24 mouse cellular contexts compared by ENCODE assay signal in genomic region chr10:95535399-95536221, GRCm38 (mm10). TPM values are rescaled to one million over a fixed set of nuclear protein-coding genes. Genes with fewer than 3 reads are reported as not detected.
DNase-seq lines count a peak whose midpoint lies in the region; ATAC-seq and TF ChIP-seq lines count a peak whose summit lies in the region.
"Had no signal": no experiment of that assay in that cellular context is flagged by ENCODE, and none has a peak within 500 bp of the region (broad histone marks: within the 10 kb centered on the region; RNA-seq: fewer than 3 reads in every experiment).

No protein-coding gene starts in this region.

- H3K27me3 ChIP-seq in heart, embryonic 16.5 days (ENCODE audit: control insufficient read depth, insufficient read depth, low read length): no peaks in the 10 kb centered on the region
- no peaks in the 10 kb centered on the region for H3K27me3 ChIP-seq in heart, embryonic 12.5 days (replicated peaks)
- no peaks in the 10 kb centered on the region for H3K27me3 ChIP-seq in midbrain, embryonic 11.5 days (ENCODE audit: control insufficient read depth, insufficient read depth, low read length)
- no peaks in the 10 kb centered on the region for H3K27me3 ChIP-seq in midbrain, embryonic 15.5 days (replicated peaks)
- no peaks in the 10 kb centered on the region for H3K27me3 ChIP-seq in stomach, postnatal 0 days (ENCODE audit: control insufficient read depth, insufficient read depth, low read length)
- H3K27me3 ChIP-seq: CH12.LX; hindbrain, embryonic 13.5 days; limb, embryonic 13.5 days; liver, embryonic 13.5 days; megakaryocyte, embryonic 14.5 days; neural tube, embryonic 15.5 days had no signal

- WGBS in heart, embryonic 16.5 days: 79% methylated on average over 7 of the region's 8 CpGs
- 80% methylated on average over 8 of the region's 8 CpGs for WGBS in heart, embryonic 12.5 days
- WGBS in midbrain, embryonic 11.5 days: 92% methylated on average over 8 of the region's 8 CpGs
- WGBS in midbrain, embryonic 15.5 days: 95% methylated on average over 8 of the region's 8 CpGs
- WGBS in stomach, postnatal 0 days: 88% methylated on average over 8 of the region's 8 CpGs

- no peak overlapping the region for H3K4me3 ChIP-seq in heart, embryonic 16.5 days (ENCODE audit: low read length)
- H3K4me3 ChIP-seq in heart, embryonic 12.5 days: no peak overlapping the region
- no peak overlapping the region for H3K4me3 ChIP-seq in midbrain, embryonic 11.5 days (ENCODE audit: low read depth, low read length)
- H3K4me3 ChIP-seq in midbrain, embryonic 15.5 days: no peak overlapping the region
- H3K4me3 ChIP-seq in bone marrow macrophage, adult 2 months (ENCODE audit: insufficient read depth, low read length): no peak overlapping the region
- H3K4me3 ChIP-seq in stomach, postnatal 0 days (ENCODE audit: low read depth, low read length): no peak overlapping the region
- H3K4me3 ChIP-seq: forebrain, embryonic 10.5 days; hindbrain, embryonic 13.5 days; limb, embryonic 13.5 days; liver, embryonic 13.5 days; megakaryocyte, embryonic 14.5 days; neural tube, embryonic 15.5 days had no signal

- no peak for TF ChIP-seq EP300 in stomach, postnatal 0 days (optimal IDR thresholded peaks at IDR 0.05)

- DNase-seq in midbrain, embryonic 11.5 days (ENCODE audit: low spot score, missing footprints): peak; percentile 83
- no peak for DNase-seq in stomach, postnatal 0 days (ENCODE audit: low spot score)
- no peak for DNase-seq in cerebellum, postnatal 14 days
- DNase-seq: adrenal gland, postnatal 25 days; B cell, adult 2 months; cerebellum, adult 9-10 months; gastrocnemius, postnatal 14 days; heart, postnatal 10 days; liver, embryonic 13.5 days; lung, embryonic 14.5 days; right cerebral cortex, adult 18-20 months; thymus, adult 2 months; thymus, postnatal 4 days had no signal

- no peaks in the 10 kb centered on the region for H3K36me3 ChIP-seq in heart, embryonic 16.5 days (ENCODE audit: control insufficient read depth, insufficient read depth)
- no peaks in the 10 kb centered on the region for H3K36me3 ChIP-seq in heart, embryonic 12.5 days
- H3K36me3 ChIP-seq in midbrain, embryonic 11.5 days (ENCODE audit: control insufficient read depth, insufficient read depth, low read length): no peaks in the 10 kb centered on the region
- H3K36me3 ChIP-seq in midbrain, embryonic 15.5 days (replicated peaks): no peaks in the 10 kb centered on the region
- no peaks in the 10 kb centered on the region for H3K36me3 ChIP-seq in stomach, postnatal 0 days (ENCODE audit: control insufficient read depth, insufficient read depth, low read length)
- H3K36me3 ChIP-seq: hindbrain, embryonic 13.5 days; limb, embryonic 13.5 days; liver, embryonic 13.5 days; neural tube, embryonic 15.5 days had no signal

- peaks cover 42% of the 10 kb centered on the region for H3K4me1 ChIP-seq in heart, embryonic 16.5 days (ENCODE audit: control insufficient read depth, insufficient read depth, low read length)
- peaks cover 53% of the 10 kb centered on the region for H3K4me1 ChIP-seq in heart, embryonic 12.5 days (replicated peaks)
- H3K4me1 ChIP-seq in midbrain, embryonic 11.5 days (ENCODE audit: control insufficient read depth, insufficient read depth, low read length): no peaks in the 10 kb centered on the region
- H3K4me1 ChIP-seq in midbrain, embryonic 15.5 days: peaks cover under 1% of the 10 kb centered on the region; the same call in 1 of the 2 replicates
- peaks cover 27% of the 10 kb centered on the region for H3K4me1 ChIP-seq in bone marrow macrophage, adult 2 months (ENCODE audit: control insufficient read depth, insufficient read depth, low read length)
- no peaks in the 10 kb centered on the region for H3K4me1 ChIP-seq in stomach, postnatal 0 days (replicated peaks; ENCODE audit: control insufficient read depth, insufficient read depth)

- no peak overlapping the region for H3K9ac ChIP-seq in heart, embryonic 16.5 days (ENCODE audit: low read length)
- H3K9ac ChIP-seq in heart, embryonic 12.5 days: no peak overlapping the region
- no peak overlapping the region for H3K9ac ChIP-seq in midbrain, embryonic 11.5 days (ENCODE audit: low read length)
- H3K9ac ChIP-seq in midbrain, embryonic 15.5 days: no peak overlapping the region
- H3K9ac ChIP-seq in stomach, postnatal 0 days (ENCODE audit: low read length): no peak overlapping the region
- H3K9ac ChIP-seq: hindbrain, embryonic 13.5 days; limb, embryonic 13.5 days; liver, embryonic 13.5 days; lung, embryonic 14.5 days; neural tube, embryonic 15.5 days had no signal

- no peak for TF ChIP-seq POLR2A in bone marrow macrophage, adult 2 months (IDR thresholded peaks at IDR 0.05; ENCODE audit: borderline replicate concordance, low read depth, low read length)

- peak; percentile 13; the same call in 1 of the 2 replicates for TF ChIP-seq CTCF in bone marrow macrophage, adult 2 months (IDR thresholded peaks at IDR 0.05; ENCODE audit: low read depth, low read length)
- peak; percentile 13; the same call in 1 of the 2 replicates for TF ChIP-seq CTCF in stomach, postnatal 0 days (IDR thresholded peaks at IDR 0.05; ENCODE audit: low read depth)

- H3K27ac ChIP-seq in heart, embryonic 16.5 days (ENCODE audit: low read length): peak overlapping the region; percentile 48; the same call in 1 of the 2 replicates
- H3K27ac ChIP-seq in heart, embryonic 12.5 days (ENCODE audit: poor library complexity, severe bottlenecking): no peak overlapping the region
- H3K27ac ChIP-seq in midbrain, embryonic 11.5 days (ENCODE audit: low read depth, low read length): no peak overlapping the region
- no peak overlapping the region for H3K27ac ChIP-seq in midbrain, embryonic 15.5 days
- H3K27ac ChIP-seq in bone marrow macrophage, adult 2 months (ENCODE audit: insufficient read depth, low read depth, low read length): no peak overlapping the region
- no peak overlapping the region for H3K27ac ChIP-seq in stomach, postnatal 0 days (replicated peaks)
- H3K27ac ChIP-seq: forebrain, embryonic 10.5 days; hindbrain, embryonic 13.5 days; limb, embryonic 13.5 days; liver, embryonic 13.5 days; neural tube, embryonic 15.5 days had no signal

- H3K4me2 ChIP-seq in heart, embryonic 16.5 days (ENCODE audit: low read depth, low read length): no peak overlapping the region
- no peak overlapping the region for H3K4me2 ChIP-seq in heart, embryonic 12.5 days
- H3K4me2 ChIP-seq in midbrain, embryonic 11.5 days: no peak overlapping the region
- no peak overlapping the region for H3K4me2 ChIP-seq in midbrain, embryonic 15.5 days
- H3K4me2 ChIP-seq in stomach, postnatal 0 days (replicated peaks; ENCODE audit: low read depth): no peak overlapping the region
- H3K4me2 ChIP-seq: hindbrain, embryonic 13.5 days; limb, embryonic 13.5 days; liver, embryonic 13.5 days; lung, embryonic 14.5 days; neural tube, embryonic 15.5 days had no signal

- H3K9me3 ChIP-seq in heart, embryonic 16.5 days (replicated peaks; ENCODE audit: control insufficient read depth, low read length): no peaks in the 10 kb centered on the region
- H3K9me3 ChIP-seq in heart, embryonic 12.5 days (replicated peaks): no peaks in the 10 kb centered on the region
- H3K9me3 ChIP-seq in midbrain, embryonic 11.5 days (ENCODE audit: control insufficient read depth, low read length): no peaks in the 10 kb centered on the region
- no peaks in the 10 kb centered on the region for H3K9me3 ChIP-seq in midbrain, embryonic 15.5 days
- no peaks in the 10 kb centered on the region for H3K9me3 ChIP-seq in stomach, postnatal 0 days (ENCODE audit: control insufficient read depth, low read length)
- H3K9me3 ChIP-seq: forebrain, embryonic 10.5 days; hindbrain, embryonic 13.5 days; limb, embryonic 13.5 days; liver, embryonic 13.5 days; megakaryocyte, embryonic 14.5 days; neural tube, embryonic 15.5 days had no signal

- no peak for ATAC-seq in heart, embryonic 16.5 days (replicated peaks; ENCODE audit: extremely low read depth, insufficient read depth, low FRiP score)
- ATAC-seq in heart, embryonic 12.5 days (ENCODE audit: insufficient number of reproducible peaks, low FRiP score): no peak
- ATAC-seq in midbrain, embryonic 11.5 days (ENCODE audit: low FRiP score): no peak
- no peak for ATAC-seq in midbrain, embryonic 15.5 days (replicated peaks)
- ATAC-seq in stomach, postnatal 0 days (ENCODE audit: low FRiP score, low TSS enrichment): no peak
- ATAC-seq: forebrain, embryonic 16.5 days had no signal

RNA-seq across cellular contexts. Expression of gene Ube2n, which starts 20.7 kb away (rescaled TPM):
- polyA plus RNA-seq in heart, embryonic 16.5 days (2015; fragmentation: Nextera tagmentation; extraction: Ambion mirVana): 246 and 253 TPM in 2 replicates
- polyA plus RNA-seq in heart, embryonic 12.5 days (2016; fragmentation: Nextera tagmentation; extraction: Ambion mirVana): 266 and 274 TPM in 2 replicates
- 518 and 522 TPM in 2 replicates for polyA plus RNA-seq in midbrain, embryonic 11.5 days (2014; fragmentation: Nextera tagmentation; extraction: Ambion mirVana)
- polyA plus RNA-seq in midbrain, embryonic 15.5 days (2015; fragmentation: Nextera tagmentation; extraction: Ambion mirVana): 348 and 352 TPM in 2 replicates
- polyA plus RNA-seq in bone marrow macrophage, adult 2 months (2012; ENCODE audit: insufficient read depth, insufficient read length, missing spikeins): 116 and 121 TPM in 2 replicates
- polyA plus RNA-seq in stomach, postnatal 0 days (2015; fragmentation: Nextera tagmentation; extraction: Ambion mirVana): 229 and 231 TPM in 2 replicates

RNA-seq across cellular contexts. Expression of gene Nudt4, which starts 28.3 kb away (rescaled TPM):
- polyA plus RNA-seq in heart, embryonic 16.5 days (2015; fragmentation: Nextera tagmentation; extraction: Ambion mirVana): 72.6 and 83.7 TPM in 2 replicates
- polyA plus RNA-seq in heart, embryonic 12.5 days (2016; fragmentation: Nextera tagmentation; extraction: Ambion mirVana): 152 and 155 TPM in 2 replicates
- 141 and 148 TPM in 2 replicates for polyA plus RNA-seq in midbrain, embryonic 11.5 days (2014; fragmentation: Nextera tagmentation; extraction: Ambion mirVana)
- 59.6 and 61.7 TPM in 2 replicates for polyA plus RNA-seq in midbrain, embryonic 15.5 days (2015; fragmentation: Nextera tagmentation; extraction: Ambion mirVana)
- 42.5 and 43.1 TPM in 2 replicates for polyA plus RNA-seq in bone marrow macrophage, adult 2 months (2012; ENCODE audit: insufficient read depth, insufficient read length, missing spikeins)
- 46.1 and 47.5 TPM in 2 replicates for polyA plus RNA-seq in stomach, postnatal 0 days (2015; fragmentation: Nextera tagmentation; extraction: Ambion mirVana)

RNA-seq across cellular contexts. Expression of gene Mrpl42, which starts 33.9 kb away (rescaled TPM):
- polyA plus RNA-seq in heart, embryonic 16.5 days (2015; fragmentation: Nextera tagmentation; extraction: Ambion mirVana): 629 and 634 TPM in 2 replicates
- polyA plus RNA-seq in heart, embryonic 12.5 days (2016; fragmentation: Nextera tagmentation; extraction: Ambion mirVana): 519 and 526 TPM in 2 replicates
- polyA plus RNA-seq in midbrain, embryonic 11.5 days (2014; fragmentation: Nextera tagmentation; extraction: Ambion mirVana): 316 and 343 TPM in 2 replicates
- 223 and 226 TPM in 2 replicates for polyA plus RNA-seq in midbrain, embryonic 15.5 days (2015; fragmentation: Nextera tagmentation; extraction: Ambion mirVana)
- 88.3 and 96.0 TPM in 2 replicates for polyA plus RNA-seq in bone marrow macrophage, adult 2 months (2012; ENCODE audit: insufficient read depth, insufficient read length, missing spikeins)
- polyA plus RNA-seq in stomach, postnatal 0 days (2015; fragmentation: Nextera tagmentation; extraction: Ambion mirVana): 277 and 291 TPM in 2 replicates
